Mouse (Mus musculus) cortical plate, adult 2 months (tissue): ENCODE results near the gene Wdr45b.

ENCODE experiments used
- CTCF ChIP-seq: fragments of 200-500 bp; IDR thresholded peaks from 2 replicates; pipeline ENCODE4 v1.5.1; 2011; ENCODE audit warnings: mild to moderate bottlenecking, control low read depth, low read length; ENCODE audit not compliant: insufficient read depth; ENCODE audit errors: extremely low read depth
- POLR2A ChIP-seq: fragments of 200-500 bp; IDR thresholded peaks from 2 replicates; pipeline ENCODE4 v1.6.1; 2011; ENCODE audit warnings: mild to moderate bottlenecking, low read length, control low read depth; ENCODE audit not compliant: insufficient read depth; ENCODE audit errors: extremely low read depth

DNA sequence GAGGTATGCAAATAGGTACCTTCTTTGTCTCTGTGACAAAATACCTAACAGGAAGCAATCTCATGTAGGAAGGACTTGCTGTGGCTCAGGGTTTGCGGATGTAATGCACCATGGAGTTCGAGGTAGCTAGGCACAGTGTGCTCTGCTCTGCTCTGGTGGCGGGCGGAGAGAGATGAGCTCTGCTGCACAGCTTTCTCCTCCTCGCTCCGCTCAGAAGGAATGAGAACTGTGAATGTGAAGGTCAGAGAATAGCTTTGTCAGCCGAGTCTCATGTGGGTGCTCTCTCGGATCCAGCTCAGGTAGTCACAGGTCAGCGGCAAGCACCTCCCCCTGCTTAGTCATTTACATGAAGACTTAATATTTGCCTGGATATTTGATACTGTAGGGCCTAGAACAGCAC, 54.0 kb downstream of the Wdr45b start:
- no peak for TF ChIP-seq CTCF
- TF ChIP-seq POLR2A, result no peak
